Mouse (Mus musculus) heart, postnatal 0 days (tissue): ENCODE results near the gene Hyal3. TPM values are rescaled to one million over a fixed set of nuclear protein-coding genes. Genes with fewer than 3 reads are reported as not detected.
A peak's percentile ranks its signal among the peaks of the same experiment; 100 is the strongest.

Experiments used
- ATAC-seq: fragments of 200-750 bp; cut with Nextera tagmentation; 2 replicates; pipeline ENCODE4 v1.8.0; 2017; ENCODE audit warnings: low read depth, moderate number of reproducible peaks, moderate library complexity; ENCODE audit not compliant: insufficient read depth
- DNase-seq: peaks from one replicate; pipeline ENCODE4 v3.0.0-alpha.2; 2016; ENCODE audit warnings: low spot score
- H3K27ac ChIP-seq: fragments of 300-500 bp; sonication (generic); 2 replicates; pipeline ENCODE4 v1.5.1; 2014; ENCODE audit warnings: low read depth, mild to moderate bottlenecking
- H3K27me3 ChIP-seq: fragments of 300-500 bp; sonication (generic); 2 replicates; pipeline ENCODE4 v1.6.1; 2014; ENCODE audit warnings: low read length, mixed read lengths; ENCODE audit not compliant: control insufficient read depth, insufficient read depth
- H3K36me3 ChIP-seq: fragments of 300-500 bp; sonication (generic); replicated peaks from 2 replicates; pipeline ENCODE4 v1.6.1; 2014; ENCODE audit warnings: low read length, mixed read lengths; ENCODE audit not compliant: control insufficient read depth, insufficient read depth
- H3K4me1 ChIP-seq: fragments of 300-500 bp; sonication (generic); 2 replicates; pipeline ENCODE4 v1.6.1; 2014; ENCODE audit warnings: antibody characterized with exemption; ENCODE audit not compliant: control insufficient read depth, insufficient read depth
- H3K4me2 ChIP-seq: fragments of 300-500 bp; sonication (generic); 2 replicates; pipeline ENCODE4 v1.6.1; 2014; ENCODE audit warnings: low read depth, mild to moderate bottlenecking, low read length, moderate library complexity
- H3K4me3 ChIP-seq: fragments of 300-500 bp; sonication (generic); 2 replicates; pipeline ENCODE4 v1.5.1; 2014; ENCODE audit warnings: low read depth, low read length
- H3K9ac ChIP-seq: fragments of 300-500 bp; sonication (generic); replicated peaks from 2 replicates; pipeline ENCODE4 v1.6.1; 2014; ENCODE audit warnings: low read depth, low read length, mixed read lengths
- H3K9me3 ChIP-seq: fragments of 300-500 bp; sonication (generic); replicated peaks from 2 replicates; pipeline ENCODE4 v1.6.1; 2016; ENCODE audit warnings: low read length; ENCODE audit not compliant: control insufficient read depth
- CTCF ChIP-seq: IDR thresholded peaks from 2 replicates; pipeline ENCODE4 v1.5.1; 2016; ENCODE audit warnings: antibody characterized with exemption, control low read depth, low read depth
- EP300 ChIP-seq: IDR thresholded peaks from 2 replicates; pipeline ENCODE4 v1.6.1; 2016; ENCODE audit warnings: antibody characterized with exemption, low read depth
- WGBS: fragments of 180-500 bp; shearing (Covaris S2); extraction: QIAGEN DNeasy Blood & Tissue Kit; methylation state at CpG from one replicate; pipeline ENCODE4 v1.1.7; 2014; 5-methylcytosine and 5-hydroxymethylcytosine counted together
- polyA plus RNA-seq: library from polyadenylated mRNA; unstranded; fragments of >200 nt; fragmentation: Nextera tagmentation; extraction: Ambion mirVana; gene quantifications from 2 replicates; pipeline ENCODE4 v1.2.1, GENCODE M21; 2015
- total RNA-seq: library from RNA; depleted of rRNA; stranded (reverse); fragments of >200 nt; gene quantifications from 2 replicates; pipeline ENCODE4 v1.2.3, GENCODE M21; 2014; ENCODE audit warnings: low replicate concordance

Gene Hyal3
- total and polyA plus RNA-seq, 2 experiments from 2014 or later = 0.44 to 0.65 TPM

- TF ChIP-seq CTCF (no peak), EP300 (no peak)
- Histone ChIP-seq H3K27me3 (no peaks in the 10 kb centered on the region), H3K9ac (no peak overlapping the region), H3K27ac (peak overlapping the region; percentile 71), H3K4me3 (no peak overlapping the region), H3K4me1 (peaks cover 17% of the 10 kb centered on the region), H3K4me2 (no peak overlapping the region), H3K36me3 (peaks cover 27% of the 10 kb centered on the region), H3K9me3 (no peaks in the 10 kb centered on the region)
- ATAC-seq = no peak
- no peak for DNase-seq
- WGBS = 73% methylated on average over 14 of the region's 14 CpGs
These were observed 4.8 kb upstream of the Hyal3 start for GRCm38 (mm10) chr9:107575579-107576356.

DNA sequence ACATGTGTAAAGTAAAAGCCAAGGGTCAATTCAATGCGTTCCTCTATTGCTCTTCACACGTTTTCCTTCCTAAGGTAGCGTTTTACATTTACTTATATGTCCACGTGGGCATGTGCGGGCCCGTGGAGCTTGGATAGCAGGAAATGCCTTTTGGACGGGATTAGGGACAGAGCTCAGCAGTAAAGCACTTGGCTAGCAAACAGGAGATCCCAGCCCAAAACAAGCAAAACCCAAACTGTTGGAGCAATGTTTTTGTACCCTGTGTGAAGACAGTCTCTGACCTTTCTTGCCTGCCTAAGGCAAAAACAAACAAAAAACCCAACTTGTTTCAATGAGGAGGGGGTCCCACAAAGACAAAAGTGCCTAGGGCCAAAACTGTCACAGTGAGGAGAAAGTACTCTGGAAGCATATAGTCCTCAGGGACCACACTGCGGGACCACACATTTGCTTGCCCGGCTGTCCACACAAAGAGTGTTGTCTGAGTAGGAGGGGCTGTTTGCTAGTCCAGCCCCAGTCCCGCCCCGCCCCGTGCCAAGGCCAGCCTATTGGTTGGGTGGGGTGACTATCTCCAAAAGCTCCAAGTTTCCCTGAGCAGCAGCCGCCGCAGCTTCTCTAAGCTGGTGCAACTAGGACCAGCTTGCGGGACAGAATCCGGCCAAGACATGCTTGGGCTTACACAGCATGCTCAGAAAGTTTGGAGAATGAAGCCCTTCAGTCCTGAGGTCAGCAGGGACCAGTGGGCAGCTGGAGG is 4.1 kb upstream of the Hyal3 start, which contains the start of gene Hyal1:
Gene Hyal1, plus strand, starts transcription at position 571 of the 751 bp plus-strand sequence.
- Histone ChIP-seq H3K27ac (peak within 1 kb of the TSS; percentile 71), H3K9me3 (no peaks in the 10 kb centered on the region), H3K36me3 (peaks cover 24% of the 10 kb centered on the region), H3K27me3 (no peaks in the 10 kb centered on the region), H3K4me2 (peak within 1 kb of the TSS; percentile 62), H3K9ac (peak within 1 kb of the TSS; percentile 43; the same call in 1 of the 2 replicates), H3K4me1 (peaks cover 16% of the 10 kb centered on the region), H3K4me3 (peak within 1 kb of the TSS; percentile 36)
- ATAC-seq = peak; percentile 70
- WGBS = 26% methylated on average over 16 of the region's 16 CpGs
- DNase-seq = peak; percentile 91
- no peak for TF ChIP-seq CTCF
- no peak for TF ChIP-seq EP300

DNA sequence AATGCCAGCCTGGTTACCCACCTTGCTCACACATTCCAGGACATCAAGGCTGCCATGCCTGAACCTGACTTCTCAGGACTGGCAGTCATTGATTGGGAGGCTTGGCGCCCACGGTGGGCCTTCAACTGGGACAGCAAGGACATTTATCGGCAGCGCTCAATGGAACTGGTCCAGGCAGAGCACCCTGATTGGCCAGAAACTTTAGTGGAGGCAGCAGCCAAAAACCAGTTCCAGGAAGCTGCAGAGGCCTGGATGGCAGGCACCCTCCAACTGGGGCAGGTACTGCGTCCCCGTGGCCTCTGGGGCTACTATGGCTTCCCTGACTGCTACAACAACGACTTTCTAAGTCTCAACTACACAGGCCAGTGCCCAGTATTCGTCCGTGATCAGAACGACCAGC is 2.7 kb upstream of the Hyal3 start:
- peaks cover 21% of the 10 kb centered on the region for H3K4me1 ChIP-seq
- H3K9me3 ChIP-seq = no peaks in the 10 kb centered on the region
- no peak overlapping the region for H3K9ac ChIP-seq
- TF ChIP-seq EP300 = no peak
- TF ChIP-seq CTCF = no peak
- no peaks in the 10 kb centered on the region for H3K27me3 ChIP-seq
- peaks cover 14% of the 10 kb centered on the region for H3K36me3 ChIP-seq
- DNase-seq (no peak), ATAC-seq (no peak)
- no peak overlapping the region for H3K27ac ChIP-seq
- 91% methylated on average over 10 of the region's 10 CpGs for WGBS
- no peak overlapping the region for H3K4me3 ChIP-seq
- H3K4me2 ChIP-seq = peak overlapping the region; percentile 62; the same call in 1 of the 2 replicates

GRCm38 (mm10) chr9:107578587-107578986 is 2.0 kb upstream of the Hyal3 start, which contains the start of gene Naa80:
TSS of gene Naa80 (plus strand) at chr9:107578887.
- Histone ChIP-seq H3K27me3 (no peaks in the 10 kb centered on the region), H3K27ac (peak within 1 kb of the TSS; percentile 94; the same call in 1 of the 2 replicates), H3K4me3 (no peak within 1 kb of the TSS), H3K36me3 (peaks cover 17% of the 10 kb centered on the region), H3K9me3 (no peaks in the 10 kb centered on the region), H3K9ac (no peak within 1 kb of the TSS), H3K4me2 (peak within 1 kb of the TSS; percentile 62; the same call in 1 of the 2 replicates), H3K4me1 (peaks cover 21% of the 10 kb centered on the region)
- no peak for DNase-seq
- ATAC-seq = no peak
- WGBS = 81% methylated on average over 3 of the region's 3 CpGs
- TF ChIP-seq CTCF (no peak), EP300 (no peak)

- Histone ChIP-seq H3K9ac (no peak overlapping the region), H3K4me1 (peaks cover 21% of the 10 kb centered on the region), H3K27ac (peak overlapping the region; percentile 94; the same call in 1 of the 2 replicates), H3K4me2 (no peak overlapping the region), H3K36me3 (peaks cover 20% of the 10 kb centered on the region), H3K4me3 (no peak overlapping the region), H3K27me3 (no peaks in the 10 kb centered on the region), H3K9me3 (no peaks in the 10 kb centered on the region)
- ATAC-seq (no peak), DNase-seq (no peak)
- 93% methylated on average over 14 of the region's 14 CpGs for WGBS
- TF ChIP-seq CTCF (no peak), EP300 (no peak)
These were observed 1.4 kb upstream of the Hyal3 start for GRCm38 (mm10) chr9:107579023-107579900.
